In genomic region chr9:22003163-22003554, GRCm38 (mm10) we compare ENCODE assay signal across 8 mouse cellular contexts. TPM values are rescaled to one million over a fixed set of nuclear protein-coding genes. Genes with fewer than 3 reads are reported as not detected.
DNase-seq lines count a peak whose midpoint lies in the region; ATAC-seq lines count a peak whose summit lies in the region.

No protein-coding gene starts in this region.

- H3K4me2 ChIP-seq in forebrain, embryonic 12.5 days: peak overlapping the region; percentile 85

- no peaks in the 10 kb centered on the region for H3K9me3 ChIP-seq in forebrain, embryonic 12.5 days

- no peak; the same call in 1 of the 2 replicates for ATAC-seq in forebrain, embryonic 12.5 days (ENCODE audit: low FRiP score)
- ATAC-seq in megakaryocyte-erythroid progenitor cell, adult 5-6 weeks (replicated peaks; ENCODE audit: low FRiP score, low TSS enrichment, poor library complexity, severe bottlenecking): peak; percentile 47

- H3K4me3 ChIP-seq in forebrain, embryonic 12.5 days (replicated peaks): peak overlapping the region; percentile 66

- peak overlapping the region; percentile 63 for H3K27ac ChIP-seq in forebrain, embryonic 12.5 days

- under 1% methylated on average over 18 of the region's 18 CpGs for WGBS in forebrain, embryonic 12.5 days

- H3K4me1 ChIP-seq in forebrain, embryonic 12.5 days: peaks cover 29% of the 10 kb centered on the region

- no peaks in the 10 kb centered on the region for H3K27me3 ChIP-seq in forebrain, embryonic 12.5 days

- peaks cover 45% of the 10 kb centered on the region for H3K36me3 ChIP-seq in forebrain, embryonic 12.5 days (replicated peaks)

- DNase-seq in cerebellum, adult 11 months: peak; percentile 42
- DNase-seq in cerebellum, adult 9-10 months: no peak
- DNase-seq in right cerebral cortex, postnatal 10 days (ENCODE audit: low spot score in 2 of 2): peak; percentile 63 to 79
- no peak for DNase-seq in right cerebral cortex, postnatal 25 days
- DNase-seq in kidney, postnatal 4 days: peak; percentile 56 to 78
- no peak for DNase-seq in cerebellum, postnatal 4 days (ENCODE audit: low spot score in 2 of 2)

- H3K9ac ChIP-seq in forebrain, embryonic 12.5 days: peak overlapping the region; percentile 80

RNA-seq across cellular contexts. Expression of gene Prkcsh, which starts 0.6 kb away (rescaled TPM):
- 88.5 and 95.0 TPM in 2 replicates for polyA plus RNA-seq in forebrain, embryonic 12.5 days (2016; fragmentation: Nextera tagmentation; extraction: Ambion mirVana)
- total RNA-seq in megakaryocyte-erythroid progenitor cell, adult 5-6 weeks (2014; fragmentation: Nextera tagmentation): 45.7 and 56.7 TPM in 2 replicates
- 102 and 107 TPM in 2 replicates for total RNA-seq in megakaryocyte-erythroid progenitor cell, adult 5-6 weeks (2017)

RNA-seq across cellular contexts. Expression of gene Ccdc151, which starts 0.7 kb away (rescaled TPM):
- polyA plus RNA-seq in forebrain, embryonic 12.5 days (2016; fragmentation: Nextera tagmentation; extraction: Ambion mirVana): 5.0 and 5.3 TPM in 2 replicates
- 1.2 TPM in 1 of 2 replicates, not detected in the other for total RNA-seq in megakaryocyte-erythroid progenitor cell, adult 5-6 weeks (2014; fragmentation: Nextera tagmentation)
- not detected in 2 replicates for total RNA-seq in megakaryocyte-erythroid progenitor cell, adult 5-6 weeks (2017)

RNA-seq across cellular contexts. Expression of gene Rgl3, which starts 13.9 kb away (rescaled TPM):
- 2.1 and 3.4 TPM in 2 replicates for polyA plus RNA-seq in forebrain, embryonic 12.5 days (2016; fragmentation: Nextera tagmentation; extraction: Ambion mirVana)
- not detected in 2 replicates for total RNA-seq in megakaryocyte-erythroid progenitor cell, adult 5-6 weeks (2014; fragmentation: Nextera tagmentation)
- not detected in 2 replicates for total RNA-seq in megakaryocyte-erythroid progenitor cell, adult 5-6 weeks (2017)

RNA-seq across cellular contexts. Expression of gene Epor, which starts 39.9 kb away (rescaled TPM):
- 2.0 and 4.1 TPM in 2 replicates for polyA plus RNA-seq in forebrain, embryonic 12.5 days (2016; fragmentation: Nextera tagmentation; extraction: Ambion mirVana)
- total RNA-seq in megakaryocyte-erythroid progenitor cell, adult 5-6 weeks (2014; fragmentation: Nextera tagmentation): 109 and 131 TPM in 2 replicates
- total RNA-seq in megakaryocyte-erythroid progenitor cell, adult 5-6 weeks (2017): 35.2 and 48.6 TPM in 2 replicates

RNA-seq across cellular contexts. Expression of gene Swsap1, which starts 47.6 kb away (rescaled TPM):
- polyA plus RNA-seq in forebrain, embryonic 12.5 days (2016; fragmentation: Nextera tagmentation; extraction: Ambion mirVana): 7.4 and 9.5 TPM in 2 replicates
- total RNA-seq in megakaryocyte-erythroid progenitor cell, adult 5-6 weeks (2014; fragmentation: Nextera tagmentation): 4.1 and 9.1 TPM in 2 replicates
- 1.2 and 4.8 TPM in 2 replicates for total RNA-seq in megakaryocyte-erythroid progenitor cell, adult 5-6 weeks (2017)

Comparison
In these comparisons a context has a peak if more than half of its experiments do, and no peak if none do; other contexts are left out.
1. DNase-seq: peak in cerebellum, adult 11 months (single experiment), right cerebral cortex, postnatal 10 days (2 of 2) and kidney, postnatal 4 days (2 of 2); none in cerebellum, adult 9-10 months (single experiment), right cerebral cortex, postnatal 25 days (single experiment) and cerebellum, postnatal 4 days (0 of 2).